Mouse (Mus musculus) adipocyte (in vitro differentiated cells): ENCODE data around the gene Olfr1480.

Source experiments
- DNase-seq: peaks from one replicate; pipeline ENCODE4 v3.0.0-alpha.2; 2016; ENCODE audit warnings: low spot score

Gene Olfr1480

DNA sequence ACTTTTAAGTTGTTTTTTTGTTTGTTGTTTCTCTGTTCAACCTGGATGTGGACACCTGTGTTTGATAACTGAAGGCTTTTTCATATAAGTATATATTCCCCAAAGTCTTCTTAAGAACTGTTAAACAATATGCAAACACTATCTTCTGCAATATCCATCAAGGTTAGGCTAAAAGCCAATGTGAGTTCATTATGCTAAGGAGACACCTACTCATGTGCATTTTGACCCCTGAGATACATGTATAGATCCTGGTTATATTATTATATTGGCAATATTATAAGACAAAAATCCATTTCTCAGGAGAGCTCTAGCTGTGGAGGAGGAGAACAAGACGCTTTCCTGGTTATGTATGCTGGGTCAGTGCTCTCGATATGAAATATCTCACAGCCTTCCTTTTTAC lies at the start of gene Olfr1480:
Olfr1480 (plus strand) TSS at position 301 of the 400 bp plus-strand sequence.
- no peak for DNase-seq

DNA sequence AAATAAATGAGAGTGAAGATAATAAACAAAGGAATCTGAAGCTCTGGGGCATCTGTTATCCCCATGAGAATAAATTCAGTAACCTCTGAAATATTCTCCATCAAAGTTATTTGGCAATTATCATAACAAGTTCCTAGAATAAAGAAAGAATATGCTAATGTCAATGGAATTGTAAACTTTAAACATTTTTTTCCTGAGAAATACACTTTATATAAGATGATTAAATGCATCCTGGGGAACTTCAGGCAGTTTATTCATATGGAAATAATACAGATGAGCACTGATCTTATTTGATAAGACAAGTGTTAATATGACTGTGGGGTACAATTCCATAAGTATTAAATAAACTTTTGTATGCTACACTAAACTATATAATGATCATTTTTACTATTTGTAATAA lies 47.6 kb upstream of the Olfr1480 start, which contains the start of gene Olfr1475:
Olfr1475 (minus strand) TSS at position 101 of the 400 bp plus-strand sequence.
- no peak for DNase-seq

DNA sequence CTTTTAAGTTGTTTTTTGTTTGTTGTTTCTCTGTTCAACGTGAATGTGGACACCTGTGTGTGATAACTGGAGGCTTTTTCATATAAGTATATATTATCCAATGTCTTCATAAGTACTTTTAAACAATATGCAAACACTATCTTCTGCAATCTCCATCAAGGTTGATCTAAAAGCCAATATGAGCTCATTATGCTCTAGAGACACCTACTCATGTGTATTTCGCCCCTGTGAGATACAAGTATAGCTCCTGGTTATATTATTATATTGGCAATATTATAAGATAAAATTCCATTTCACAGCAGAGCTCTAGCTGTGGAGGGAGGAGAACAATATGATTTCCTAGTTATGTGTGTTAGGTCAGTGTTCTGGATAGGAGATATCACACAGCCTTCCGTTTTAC lies 27.5 kb upstream of the Olfr1480 start, which contains the start of gene Olfr1477:
Olfr1477 (plus strand) TSS at position 301 of the 400 bp plus-strand sequence.
- no peak for DNase-seq
